Mouse (Mus musculus): ENCODE results near the gene Pank1. TPM values are rescaled to one million over a fixed set of nuclear protein-coding genes. Genes with fewer than 3 reads are reported as not detected.

Pank1 gene
- total RNA-seq, 1 experiment from 2014 or later, result 12.1 TPM

- ATAC-seq (replicated peaks in 1 of 2; ENCODE audit: insufficient read depth in 1 of 2, low FRiP score in 2 of 2, low TSS enrichment in 1 of 2, low read depth in 1 of 2, poor library complexity in 2 of 2, severe bottlenecking in 2 of 2), result no peak
Measured at GRCm38 (mm10) chr19:34886324-34886723, 7.1 kb upstream of the Pank1 start.

GRCm38 (mm10) chr19:34883526-34884224, 4.4 kb upstream of the Pank1 start:
- no peak for ATAC-seq (replicated peaks in 1 of 2; ENCODE audit: insufficient read depth in 1 of 2, low FRiP score in 2 of 2, low TSS enrichment in 1 of 2, low read depth in 1 of 2, poor library complexity in 2 of 2, severe bottlenecking in 2 of 2)

- ATAC-seq (replicated peaks in 1 of 2; ENCODE audit: insufficient read depth in 1 of 2, low FRiP score in 2 of 2, low TSS enrichment in 1 of 2, low read depth in 1 of 2, poor library complexity in 2 of 2, severe bottlenecking in 2 of 2), result no peak
Measured at GRCm38 (mm10) chr19:34882443-34882842, 3.2 kb upstream of the Pank1 start.

- ATAC-seq (replicated peaks in 1 of 2; ENCODE audit: insufficient read depth in 1 of 2, low FRiP score in 2 of 2, low TSS enrichment in 1 of 2, low read depth in 1 of 2, poor library complexity in 2 of 2, severe bottlenecking in 2 of 2), result no peak
Measured at GRCm38 (mm10) chr19:34881160-34881559, 1.9 kb upstream of the Pank1 start.

GRCm38 (mm10) chr19:34879624-34880023, 369 bp upstream of the Pank1 start:
- no peak for ATAC-seq (replicated peaks in 1 of 2; ENCODE audit: insufficient read depth in 1 of 2, low FRiP score in 2 of 2, low TSS enrichment in 1 of 2, low read depth in 1 of 2, poor library complexity in 2 of 2, severe bottlenecking in 2 of 2)

GRCm38 (mm10) chr19:34877898-34878602, 1.2 kb downstream of the Pank1 start:
- ATAC-seq (replicated peaks in 1 of 2; ENCODE audit: insufficient read depth in 1 of 2, low FRiP score in 2 of 2, low TSS enrichment in 1 of 2, low read depth in 1 of 2, poor library complexity in 2 of 2, severe bottlenecking in 2 of 2), result peak; percentile 90 to 92

GRCm38 (mm10) chr19:34876676-34877075, 2.6 kb downstream of the Pank1 start:
- no peak for ATAC-seq (replicated peaks in 1 of 2; ENCODE audit: insufficient read depth in 1 of 2, low FRiP score in 2 of 2, low TSS enrichment in 1 of 2, low read depth in 1 of 2, poor library complexity in 2 of 2, severe bottlenecking in 2 of 2)

- ATAC-seq (replicated peaks in 1 of 2; ENCODE audit: insufficient read depth in 1 of 2, low FRiP score in 2 of 2, low TSS enrichment in 1 of 2, low read depth in 1 of 2, poor library complexity in 2 of 2, severe bottlenecking in 2 of 2), result no peak
Measured at GRCm38 (mm10) chr19:34869375-34869774, 9.9 kb downstream of the Pank1 start.

- ATAC-seq (replicated peaks in 1 of 2; ENCODE audit: insufficient read depth in 1 of 2, low FRiP score in 2 of 2, low TSS enrichment in 1 of 2, low read depth in 1 of 2, poor library complexity in 2 of 2, severe bottlenecking in 2 of 2), result no peak
Measured at GRCm38 (mm10) chr19:34868093-34868741, 11.0 kb downstream of the Pank1 start.

- ATAC-seq (replicated peaks in 1 of 2; ENCODE audit: insufficient read depth in 1 of 2, low FRiP score in 2 of 2, low TSS enrichment in 1 of 2, low read depth in 1 of 2, poor library complexity in 2 of 2, severe bottlenecking in 2 of 2), result no peak
Measured at GRCm38 (mm10) chr19:34863737-34864136, 15.5 kb downstream of the Pank1 start.

GRCm38 (mm10) chr19:34856021-34856651, 23.1 kb downstream of the Pank1 start:
- ATAC-seq (replicated peaks in 1 of 2; ENCODE audit: insufficient read depth in 1 of 2, low FRiP score in 2 of 2, low TSS enrichment in 1 of 2, low read depth in 1 of 2, poor library complexity in 2 of 2, severe bottlenecking in 2 of 2), result no peak

GRCm38 (mm10) chr19:34851161-34851560, 28.1 kb downstream of the Pank1 start:
- no peak for ATAC-seq (replicated peaks in 1 of 2; ENCODE audit: insufficient read depth in 1 of 2, low FRiP score in 2 of 2, low TSS enrichment in 1 of 2, low read depth in 1 of 2, poor library complexity in 2 of 2, severe bottlenecking in 2 of 2)

GRCm38 (mm10) chr19:34849426-34849825, 29.8 kb downstream of the Pank1 start:
- no peak for ATAC-seq (replicated peaks in 1 of 2; ENCODE audit: insufficient read depth in 1 of 2, low FRiP score in 2 of 2, low TSS enrichment in 1 of 2, low read depth in 1 of 2, poor library complexity in 2 of 2, severe bottlenecking in 2 of 2)

- ATAC-seq (replicated peaks in 1 of 2; ENCODE audit: insufficient read depth in 1 of 2, low FRiP score in 2 of 2, low TSS enrichment in 1 of 2, low read depth in 1 of 2, poor library complexity in 2 of 2, severe bottlenecking in 2 of 2), result no peak
Measured at GRCm38 (mm10) chr19:34848164-34848563, 31.1 kb downstream of the Pank1 start.

GRCm38 (mm10) chr19:34847103-34847502, 32.2 kb downstream of the Pank1 start:
- no peak for ATAC-seq (replicated peaks in 1 of 2; ENCODE audit: insufficient read depth in 1 of 2, low FRiP score in 2 of 2, low TSS enrichment in 1 of 2, low read depth in 1 of 2, poor library complexity in 2 of 2, severe bottlenecking in 2 of 2)

- ATAC-seq (replicated peaks in 1 of 2; ENCODE audit: insufficient read depth in 1 of 2, low FRiP score in 2 of 2, low TSS enrichment in 1 of 2, low read depth in 1 of 2, poor library complexity in 2 of 2, severe bottlenecking in 2 of 2), result peak; percentile 65 to 68
Measured at GRCm38 (mm10) chr19:34846508-34847038, 32.7 kb downstream of the Pank1 start.

- ATAC-seq (replicated peaks in 1 of 2; ENCODE audit: insufficient read depth in 1 of 2, low FRiP score in 2 of 2, low TSS enrichment in 1 of 2, low read depth in 1 of 2, poor library complexity in 2 of 2, severe bottlenecking in 2 of 2), result no peak
Measured at GRCm38 (mm10) chr19:34846005-34846404, 33.2 kb downstream of the Pank1 start.

GRCm38 (mm10) chr19:34845331-34845730, 33.9 kb downstream of the Pank1 start:
- ATAC-seq (replicated peaks in 1 of 2; ENCODE audit: insufficient read depth in 1 of 2, low FRiP score in 2 of 2, low TSS enrichment in 1 of 2, low read depth in 1 of 2, poor library complexity in 2 of 2, severe bottlenecking in 2 of 2), result no peak
